Mouse (Mus musculus) CH12.LX (cell line): ENCODE measurements around the gene Col4a2.

Source experiments
- EP300 ChIP-seq: IDR thresholded peaks from 2 replicates; pipeline ENCODE4 v1.6.1; 2011; ENCODE audit warnings: low read length, improper control_type of control experiment
- RAD21 ChIP-seq: IDR thresholded peaks from 2 replicates; pipeline ENCODE4 v1.6.1; 2011; ENCODE audit warnings: low read depth, mild to moderate bottlenecking, low read length, improper control_type of control experiment, moderate library complexity

DNA sequence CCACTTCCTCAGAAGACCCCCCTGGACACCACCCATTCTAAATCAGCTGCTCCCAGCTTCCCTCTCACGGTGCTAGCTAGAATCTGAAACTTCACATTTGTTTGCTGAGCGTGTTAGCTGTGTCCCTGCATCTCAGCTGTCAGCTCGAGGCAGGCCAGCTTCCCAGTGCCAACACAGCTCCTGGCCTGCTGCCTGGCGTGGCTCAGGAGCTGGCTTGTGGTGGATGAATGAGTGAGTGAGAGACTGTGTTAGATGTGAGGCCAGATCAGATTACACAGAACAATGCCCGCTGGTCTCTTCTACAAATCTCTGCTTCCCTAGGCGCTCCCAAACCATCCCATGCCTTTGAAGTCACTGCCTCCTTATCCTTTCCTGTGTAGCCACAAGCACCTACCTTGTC lies 106.6 kb downstream of the Col4a2 start:
- TF ChIP-seq RAD21: no peak
- no peak for TF ChIP-seq EP300
